Mouse (Mus musculus) heart, embryonic 16.5 days (tissue): ENCODE measurements around the gene Gm44596. TPM values are rescaled to one million over a fixed set of nuclear protein-coding genes. Genes with fewer than 3 reads are reported as not detected.

Source experiments
- ATAC-seq: fragments of 200-750 bp; cut with Nextera tagmentation; replicated peaks from 2 replicates; pipeline ENCODE4 v1.8.0; 2017; ENCODE audit warnings: moderate number of reproducible peaks; ENCODE audit not compliant: insufficient read depth, low FRiP score; ENCODE audit errors: extremely low read depth
- H3K27ac ChIP-seq: fragments of 300-500 bp; sonication (generic); 2 replicates; pipeline ENCODE4 v1.5.1; 2014; ENCODE audit warnings: mild to moderate bottlenecking, low read length, control low read depth, moderate library complexity
- H3K27me3 ChIP-seq: fragments of 300-500 bp; sonication (generic); 2 replicates; pipeline ENCODE4 v1.6.1; 2014; ENCODE audit warnings: low read length, mixed read lengths; ENCODE audit not compliant: control insufficient read depth, insufficient read depth
- H3K36me3 ChIP-seq: fragments of 300-500 bp; sonication (generic); 2 replicates; pipeline ENCODE4 v1.6.1; 2014; ENCODE audit not compliant: control insufficient read depth, insufficient read depth
- H3K4me1 ChIP-seq: fragments of 300-500 bp; sonication (generic); 2 replicates; pipeline ENCODE4 v1.6.1; 2014; ENCODE audit warnings: low read length, mixed read lengths; ENCODE audit not compliant: control insufficient read depth, insufficient read depth
- H3K4me2 ChIP-seq: fragments of 300-500 bp; sonication (generic); 2 replicates; pipeline ENCODE4 v1.6.1; 2014; ENCODE audit warnings: low read depth, mild to moderate bottlenecking, control low read depth, low read length
- H3K4me3 ChIP-seq: fragments of 300-500 bp; sonication (generic); 2 replicates; pipeline ENCODE4 v1.5.1; 2014; ENCODE audit warnings: mild to moderate bottlenecking, control low read depth, low read length
- H3K9ac ChIP-seq: fragments of 300-500 bp; sonication (generic); 2 replicates; pipeline ENCODE4 v1.6.1; 2014; ENCODE audit warnings: low read length, control low read depth
- H3K9me3 ChIP-seq: fragments of 300-500 bp; sonication (generic); replicated peaks from 2 replicates; pipeline ENCODE4 v1.6.1; 2016; ENCODE audit warnings: low read length; ENCODE audit not compliant: control insufficient read depth
- WGBS: fragments of 180-500 bp; shearing (Covaris S2); extraction: QIAGEN DNeasy Blood & Tissue Kit; methylation state at CpG from one replicate; pipeline ENCODE4 v1.1.7; 2014; 5-methylcytosine and 5-hydroxymethylcytosine counted together
- polyA plus RNA-seq: library from polyadenylated mRNA; unstranded; fragments of >200 nt; fragmentation: Nextera tagmentation; extraction: Ambion mirVana; gene quantifications from 2 replicates; pipeline ENCODE4 v1.2.1, GENCODE M21; 2015

The Gm44596 gene
- polyA plus RNA-seq, 1 experiment from 2014 or later, result not detected

DNA sequence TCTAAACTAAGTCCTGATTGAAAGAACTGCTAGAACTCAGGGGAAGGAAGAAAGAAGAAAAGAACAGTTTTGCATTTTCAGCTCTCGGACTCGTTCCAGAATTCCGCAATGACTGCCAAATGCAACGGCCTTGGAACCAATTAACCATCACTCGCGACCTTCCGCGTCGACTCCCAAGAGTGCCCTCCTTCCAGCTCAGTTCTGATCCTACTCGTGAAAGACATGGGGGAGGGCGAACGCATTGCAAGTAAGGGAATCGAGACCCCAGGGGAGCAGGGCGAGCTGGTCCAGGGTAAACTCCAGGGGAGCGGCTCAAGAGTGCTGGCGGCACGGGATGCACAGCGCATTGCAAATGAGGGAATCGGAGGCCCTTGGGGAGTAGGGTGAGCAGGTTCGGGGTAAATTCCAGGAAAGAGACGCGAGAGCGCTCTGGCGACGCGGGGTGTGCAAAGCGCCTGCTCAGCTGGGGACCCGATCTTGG is 20.1 kb upstream of the Gm44596 start:
- under 1% methylated on average over 27 of the region's 28 CpGs for WGBS

GRCm38 (mm10) chr6:128355726-128356416 is 19.4 kb upstream of the Gm44596 start, which contains the start of gene Tulp3:
TSS of gene Tulp3 (minus strand) at chr6:128355851.
- Histone ChIP-seq H3K36me3 (peaks cover 15% of the 10 kb centered on the region; the same call in 1 of the 2 replicates), H3K27ac (peak within 1 kb of the TSS; percentile 82), H3K4me2 (peak within 1 kb of the TSS; percentile 91), H3K4me3 (peak within 1 kb of the TSS; percentile 87), H3K4me1 (peaks cover 6% of the 10 kb centered on the region), H3K9ac (peak within 1 kb of the TSS; percentile 84), H3K9me3 (no peaks in the 10 kb centered on the region), H3K27me3 (no peaks in the 10 kb centered on the region)
- WGBS, result under 1% methylated on average over 39 of the region's 42 CpGs
- ATAC-seq, result peak; percentile 100

More for the DNA sequence above, 20.1 kb upstream of the Gm44596 start:
- Histone ChIP-seq H3K9ac (peak overlapping the region; percentile 84), H3K4me3 (peak overlapping the region; percentile 87), H3K27ac (peak overlapping the region; percentile 82), H3K27me3 (no peaks in the 10 kb centered on the region), H3K9me3 (no peaks in the 10 kb centered on the region), H3K36me3 (peaks cover 16% of the 10 kb centered on the region; the same call in 1 of the 2 replicates), H3K4me2 (peak overlapping the region; percentile 91), H3K4me1 (peaks cover 6% of the 10 kb centered on the region)
- peak; percentile 32 for ATAC-seq

GRCm38 (mm10) chr6:128358999-128359398 is 16.3 kb upstream of the Gm44596 start:
- H3K4me3 ChIP-seq, result no peak overlapping the region
- H3K27ac ChIP-seq, result no peak overlapping the region
- H3K9me3 ChIP-seq, result no peaks in the 10 kb centered on the region
- H3K27me3 ChIP-seq, result no peaks in the 10 kb centered on the region
- WGBS, result 32% methylated on average over 2 of the region's 2 CpGs
- no peak for ATAC-seq
- no peak overlapping the region for H3K9ac ChIP-seq
- no peak overlapping the region for H3K4me2 ChIP-seq
- H3K36me3 ChIP-seq, result peaks cover 13% of the 10 kb centered on the region; the same call in 1 of the 2 replicates
- H3K4me1 ChIP-seq, result peaks cover 17% of the 10 kb centered on the region

- Histone ChIP-seq H3K36me3 (peaks cover 18% of the 10 kb centered on the region; the same call in 1 of the 2 replicates), H3K9ac (peak overlapping the region; percentile 87), H3K27me3 (no peaks in the 10 kb centered on the region), H3K9me3 (no peaks in the 10 kb centered on the region), H3K4me3 (peak overlapping the region; percentile 88), H3K27ac (peak overlapping the region; percentile 92), H3K4me1 (peaks cover 10% of the 10 kb centered on the region), H3K4me2 (peak overlapping the region; percentile 77)
- ATAC-seq, result no peak
- 16% methylated on average over 9 of the region's 9 CpGs for WGBS
Measured at GRCm38 (mm10) chr6:128361901-128362300, 13.4 kb upstream of the Gm44596 start.

- peak; percentile 85 for ATAC-seq
- Histone ChIP-seq H3K4me1 (peaks cover 10% of the 10 kb centered on the region), H3K4me3 (peak within 1 kb of the TSS; percentile 88), H3K9ac (peak within 1 kb of the TSS; percentile 87), H3K9me3 (no peaks in the 10 kb centered on the region), H3K36me3 (peaks cover 19% of the 10 kb centered on the region), H3K4me2 (peak within 1 kb of the TSS; percentile 87), H3K27me3 (no peaks in the 10 kb centered on the region), H3K27ac (peak within 1 kb of the TSS; percentile 92)
- WGBS, result under 1% methylated on average over 72 of the region's 76 CpGs
Measured at GRCm38 (mm10) chr6:128362381-128363006, 12.8 kb upstream of the Gm44596 start, which contains the start of the genes Rhno1 and Foxm1. TSS of gene Rhno1 (minus strand) at chr6:128362911. TSS of gene Foxm1 (plus strand) at chr6:128362967.

- WGBS, result 1% methylated on average over 45 of the region's 46 CpGs
- ATAC-seq, result peak; percentile 29
Measured at GRCm38 (mm10) chr6:128363007-128363825, 12.1 kb upstream of the Gm44596 start.

GRCm38 (mm10) chr6:128364721-128365120 is 10.6 kb upstream of the Gm44596 start:
- H3K36me3 ChIP-seq, result peaks cover 24% of the 10 kb centered on the region
- H3K27me3 ChIP-seq, result no peaks in the 10 kb centered on the region
- WGBS, result 71% methylated on average over 6 of the region's 6 CpGs
- no peak overlapping the region for H3K4me3 ChIP-seq
- H3K4me1 ChIP-seq, result peaks cover 10% of the 10 kb centered on the region
- no peak overlapping the region for H3K9ac ChIP-seq
- H3K4me2 ChIP-seq, result no peak overlapping the region; the same call in 1 of the 2 replicates
- no peak for ATAC-seq
- H3K27ac ChIP-seq, result no peak overlapping the region
- no peaks in the 10 kb centered on the region for H3K9me3 ChIP-seq

More at GRCm38 (mm10) chr6:128363007-128363825, 12.1 kb upstream of the Gm44596 start:
- Histone ChIP-seq H3K9ac (peak overlapping the region; percentile 87), H3K4me1 (peaks cover 10% of the 10 kb centered on the region), H3K27ac (peak overlapping the region; percentile 92), H3K36me3 (peaks cover 20% of the 10 kb centered on the region), H3K4me3 (peak overlapping the region; percentile 88), H3K27me3 (no peaks in the 10 kb centered on the region), H3K4me2 (peak overlapping the region; percentile 87), H3K9me3 (no peaks in the 10 kb centered on the region)

GRCm38 (mm10) chr6:128366466-128366865 is 8.8 kb upstream of the Gm44596 start:
- ATAC-seq, result no peak
- H3K4me2 ChIP-seq, result no peak overlapping the region
- WGBS, result 92% methylated on average over 5 of the region's 5 CpGs
- no peaks in the 10 kb centered on the region for H3K27me3 ChIP-seq
- H3K27ac ChIP-seq, result no peak overlapping the region
- no peak overlapping the region for H3K4me3 ChIP-seq
- H3K9ac ChIP-seq, result no peak overlapping the region
- peaks cover 40% of the 10 kb centered on the region for H3K36me3 ChIP-seq
- H3K4me1 ChIP-seq, result peaks cover 5% of the 10 kb centered on the region
- no peaks in the 10 kb centered on the region for H3K9me3 ChIP-seq
